Mouse (Mus musculus) megakaryocyte-erythroid progenitor cell, adult 5-6 weeks (primary cell): ENCODE measurements around the gene C1qtnf5. TPM values are rescaled to one million over a fixed set of nuclear protein-coding genes. Genes with fewer than 3 reads are reported as not detected.
A peak's percentile ranks its signal among the peaks of the same experiment; 100 is the strongest.

Experiments
- ATAC-seq: replicated peaks from 2 replicates; pipeline ENCODE4 v1.8.0; 2016; ENCODE audit warnings: mild to moderate bottlenecking, inconsistent platforms; ENCODE audit not compliant: severe bottlenecking, poor library complexity, low FRiP score, low TSS enrichment
- total RNA-seq, 2 experiments: library from RNA; stranded (forward) in 1 of 2; stranded (reverse) in 1 of 2; fragments of 200-1000, 215-1000 nt in 1 of 2; fragments of >200 nt in 1 of 2; fragmentation: Nextera tagmentation in 1 of 2; gene quantifications; 2 replicates each; pipeline ENCODE4 v1.2.3; 2014 to 2017

Gene C1qtnf5
- total RNA-seq, 2 experiments from 2014 or later, result not detected

DNA sequence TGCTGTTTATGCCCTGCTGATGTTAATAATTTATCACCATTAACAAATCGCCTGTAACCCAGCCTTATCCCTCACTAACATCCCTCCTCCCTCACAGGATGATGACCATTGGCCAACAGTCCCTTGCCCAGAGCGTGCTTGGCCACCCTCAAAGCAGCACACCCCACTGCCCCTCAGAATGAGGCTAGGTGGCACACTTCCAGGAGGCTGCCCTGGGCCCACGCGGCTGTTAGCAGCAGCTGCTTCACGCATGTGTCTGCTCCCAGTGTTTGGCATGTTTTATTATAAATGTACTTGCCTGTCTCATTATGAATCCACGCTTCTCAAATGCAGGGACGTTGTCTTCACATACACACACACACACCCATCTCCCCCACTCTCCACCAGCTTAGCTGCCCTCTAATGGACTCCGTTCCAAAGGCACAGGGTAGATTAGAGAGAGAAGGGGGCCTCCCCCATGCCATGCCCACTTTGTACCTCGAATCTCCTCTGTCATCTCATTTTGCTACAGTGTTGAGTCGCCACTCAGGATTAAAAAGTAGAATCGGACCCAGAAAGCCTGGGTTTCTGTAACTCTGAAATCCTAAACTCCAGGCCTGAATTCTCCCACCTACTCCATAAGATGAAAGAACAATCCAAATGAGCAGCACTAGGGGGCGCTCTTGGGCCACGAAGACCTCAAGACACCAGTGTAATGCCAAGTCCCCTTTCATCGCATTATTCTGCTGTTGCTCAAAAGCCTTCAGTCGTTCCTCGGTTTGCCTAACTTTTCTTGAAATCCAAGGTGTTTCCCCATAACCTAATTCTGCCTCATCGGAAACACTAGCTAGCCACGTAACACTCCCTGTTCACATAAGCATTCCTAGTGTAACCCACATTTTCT lies 18.7 kb downstream of the C1qtnf5 start:
- peak; percentile 56; the same call in 1 of the 2 replicates for ATAC-seq

DNA sequence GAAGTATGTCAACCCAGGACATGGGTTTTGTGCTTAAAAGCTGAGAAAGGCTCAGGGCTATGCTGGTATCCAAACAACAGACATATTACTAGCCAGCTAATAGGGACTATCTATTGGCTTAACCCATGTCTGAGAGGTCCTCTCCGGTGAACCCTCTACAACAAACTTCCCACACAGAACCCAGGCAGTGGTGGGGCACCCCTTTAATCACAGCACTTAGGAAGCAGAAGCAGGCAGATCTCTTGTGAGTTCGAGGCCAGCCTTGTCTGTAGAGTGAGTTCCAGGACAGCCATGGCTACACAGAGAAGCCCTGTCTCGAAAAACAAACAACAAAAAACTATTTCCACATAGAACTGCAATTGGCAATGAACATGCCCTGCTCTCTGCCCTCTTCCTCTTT lies 19.7 kb downstream of the C1qtnf5 start:
- ATAC-seq, result no peak

DNA sequence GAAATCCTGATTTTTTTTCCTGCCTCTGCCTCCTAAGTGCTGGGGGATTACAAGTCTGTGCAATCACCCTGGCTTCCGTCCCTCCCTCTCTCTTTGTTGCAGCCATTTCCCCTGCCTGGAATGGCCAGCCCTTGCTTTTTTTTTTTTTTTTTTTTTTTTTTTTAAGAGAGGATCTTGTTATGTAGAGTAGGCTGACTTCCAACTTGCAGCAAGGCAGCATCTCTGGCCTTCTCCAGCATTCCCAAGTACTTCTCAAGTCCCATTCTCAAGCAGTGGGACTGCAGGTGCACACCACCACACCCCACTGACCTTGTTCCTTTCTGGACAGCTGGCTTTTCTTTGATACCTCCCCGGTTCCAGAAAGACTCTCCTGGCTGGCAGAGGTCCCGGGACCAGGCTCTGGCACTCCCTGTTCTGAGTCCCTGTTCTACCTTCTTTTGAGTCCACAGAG lies 20.3 kb downstream of the C1qtnf5 start:
- no peak for ATAC-seq

DNA sequence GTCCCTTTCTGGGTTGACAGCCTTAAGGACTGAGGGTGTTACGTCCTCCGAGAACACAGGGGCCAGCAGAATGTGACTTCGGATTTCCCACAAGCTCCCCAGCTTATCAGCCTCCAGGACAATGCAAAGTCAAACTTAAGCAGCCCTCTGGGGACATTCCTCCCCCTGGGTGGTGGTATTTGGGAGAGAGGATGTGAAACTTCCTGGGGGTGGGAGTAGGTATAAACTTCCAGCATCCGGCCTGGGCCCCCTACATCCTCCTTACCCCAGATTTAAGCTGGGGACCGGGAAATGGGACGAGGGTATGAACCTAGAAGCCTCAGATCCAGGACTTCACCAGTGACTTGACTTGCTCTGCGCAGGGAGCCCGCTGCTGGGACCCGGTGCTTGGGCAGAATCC lies 22.6 kb downstream of the C1qtnf5 start:
- no peak for ATAC-seq

DNA sequence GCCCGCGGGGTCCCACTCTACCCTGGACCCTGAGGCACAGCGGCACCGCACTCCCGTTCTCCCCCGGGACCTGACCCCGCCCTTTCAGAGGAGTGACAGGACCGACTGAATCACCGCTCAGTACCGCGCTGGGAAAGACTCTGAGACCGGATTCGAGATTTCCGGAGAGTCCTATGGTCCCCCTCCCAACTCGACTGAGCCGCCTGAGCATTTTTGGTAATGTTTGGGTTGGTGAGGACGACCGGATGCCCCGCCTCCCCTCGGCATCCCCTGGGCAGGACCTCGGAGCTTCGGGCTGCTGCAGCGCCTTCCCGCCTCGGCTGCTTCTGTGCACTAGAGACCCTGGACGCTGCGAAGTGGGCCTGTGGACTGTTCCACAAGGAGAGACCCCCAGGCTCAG lies 23.0 kb downstream of the C1qtnf5 start:
- ATAC-seq, result no peak

DNA sequence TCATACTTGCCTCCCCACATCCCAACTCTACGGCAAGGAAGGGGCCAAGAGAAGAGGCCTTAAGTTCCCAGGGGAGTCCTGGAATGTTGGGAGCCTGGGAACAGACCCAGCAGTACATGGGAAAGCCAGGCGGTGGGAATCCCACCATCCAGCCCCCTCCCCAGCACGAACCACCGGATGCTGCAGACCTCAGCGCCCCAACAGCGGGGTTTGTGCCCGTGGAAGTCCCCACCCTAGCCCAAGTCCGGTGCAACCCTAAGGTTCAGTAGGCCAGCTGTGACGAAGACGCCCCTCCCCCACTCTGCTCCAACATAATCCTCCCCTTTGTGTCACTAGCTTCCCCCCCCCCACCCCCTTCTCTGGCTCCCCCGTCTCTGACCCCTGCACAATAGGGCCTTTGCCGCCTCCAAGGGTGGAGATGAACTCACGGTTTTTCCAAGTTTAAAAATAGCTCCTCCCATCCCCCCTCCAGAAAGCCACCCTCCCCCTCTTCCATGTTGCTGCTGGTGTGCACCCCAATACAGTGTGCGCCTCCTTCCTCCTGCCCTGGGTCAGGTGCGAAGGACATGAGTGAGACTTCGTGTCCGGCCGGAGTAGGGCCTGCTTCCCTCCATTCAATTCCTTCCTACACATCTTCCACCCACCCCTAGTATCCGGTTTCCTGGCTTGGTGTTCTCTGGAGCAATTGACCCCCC lies 23.7 kb downstream of the C1qtnf5 start:
- no peak for ATAC-seq

DNA sequence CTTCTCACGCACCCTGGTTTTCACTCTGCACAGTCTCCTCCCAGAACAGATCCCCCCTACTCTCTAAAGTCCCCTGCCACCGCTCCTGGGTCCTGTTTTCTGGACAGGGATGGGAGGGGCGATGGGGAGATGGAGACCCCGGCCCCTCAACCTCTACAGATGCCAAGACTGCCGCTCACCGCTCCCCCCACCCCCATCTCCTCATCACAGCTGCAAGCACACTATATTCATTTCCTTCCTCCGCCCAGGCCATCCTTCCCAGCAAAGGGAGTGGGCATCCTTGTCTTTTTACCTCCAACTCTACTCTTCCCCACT lies 24.2 kb downstream of the C1qtnf5 start:
- ATAC-seq, result no peak

DNA sequence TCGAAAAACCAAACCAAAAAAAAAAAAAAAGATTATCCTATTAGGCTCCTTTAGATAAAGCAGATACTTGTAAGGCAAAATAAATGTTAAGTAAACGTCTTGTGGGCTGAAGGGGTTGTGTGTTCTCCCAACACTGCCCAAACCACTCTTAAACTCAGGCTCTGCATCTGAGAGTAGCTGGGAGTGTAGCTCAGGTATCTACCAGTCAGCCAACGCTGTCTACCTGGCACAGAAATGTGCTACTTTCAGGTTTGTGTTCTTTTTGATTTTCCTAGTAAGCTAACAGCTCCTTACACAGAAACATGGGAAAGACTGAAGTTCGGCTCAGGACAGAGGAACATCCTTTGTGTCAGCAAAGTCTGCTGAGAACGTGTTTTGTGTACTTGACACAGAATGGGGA lies 25.2 kb downstream of the C1qtnf5 start:
- no peak for ATAC-seq

DNA sequence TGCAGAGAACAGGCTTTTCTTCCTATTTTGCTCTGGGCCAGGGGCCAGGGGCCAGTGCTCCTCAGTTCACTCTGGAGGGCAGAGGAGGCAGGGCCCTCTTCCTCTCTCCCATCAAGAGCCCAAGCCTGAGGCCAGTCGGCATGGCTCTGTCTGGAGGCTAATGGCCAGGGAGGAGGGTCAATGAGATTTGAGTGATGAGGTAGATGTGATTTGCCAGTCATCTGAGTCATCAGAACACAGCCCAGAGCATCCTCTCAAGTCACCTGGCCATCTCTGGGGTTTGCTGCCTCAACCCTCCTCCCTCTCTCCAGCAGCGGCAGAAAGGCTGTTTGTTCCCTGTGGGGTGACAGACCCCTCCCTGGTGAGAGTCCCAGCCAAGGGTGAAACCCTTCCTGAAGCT lies 26.2 kb downstream of the C1qtnf5 start:
- no peak for ATAC-seq

DNA sequence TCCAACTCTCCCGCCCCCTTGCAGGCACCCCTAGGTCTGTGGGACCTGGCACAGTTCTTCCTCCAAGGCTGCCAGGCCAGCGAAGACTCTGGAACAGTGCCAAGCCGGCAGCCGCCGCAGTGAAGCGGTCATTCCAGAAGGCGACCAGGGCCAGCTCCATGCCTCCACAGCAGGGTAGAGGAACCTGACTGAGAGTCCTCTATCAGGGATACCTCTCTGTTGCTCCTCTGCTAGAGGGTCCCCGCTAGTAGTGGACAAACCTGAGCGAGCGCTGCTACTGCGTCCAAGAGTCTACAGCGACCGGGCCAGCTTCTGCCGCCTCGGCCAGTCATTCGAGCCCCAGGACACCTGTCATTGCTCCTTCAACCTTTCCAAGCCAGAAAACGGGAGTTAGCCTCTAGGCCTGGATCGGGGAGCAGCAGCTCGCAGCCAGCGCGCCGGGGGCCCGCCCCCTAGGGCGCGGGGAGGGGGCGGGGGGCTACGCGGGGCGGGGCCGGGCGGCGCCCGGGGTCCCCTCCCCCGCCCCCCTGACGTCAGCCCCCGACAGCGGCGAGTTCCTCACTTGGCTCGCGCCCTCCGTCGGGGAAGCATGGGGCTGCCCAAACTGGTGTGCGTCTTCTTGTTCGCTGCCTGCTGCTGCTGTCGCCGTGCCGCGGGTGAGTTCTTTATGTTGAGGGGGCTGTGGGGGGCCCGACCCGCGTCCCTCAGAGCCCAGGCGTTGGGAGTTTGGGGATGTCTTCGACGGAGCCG lies 27.2 kb downstream of the C1qtnf5 start, which contains the start of gene Mcam:
Gene Mcam, plus strand, starts transcription at position 369 of the 750 bp plus-strand sequence.
- ATAC-seq, result no peak

DNA sequence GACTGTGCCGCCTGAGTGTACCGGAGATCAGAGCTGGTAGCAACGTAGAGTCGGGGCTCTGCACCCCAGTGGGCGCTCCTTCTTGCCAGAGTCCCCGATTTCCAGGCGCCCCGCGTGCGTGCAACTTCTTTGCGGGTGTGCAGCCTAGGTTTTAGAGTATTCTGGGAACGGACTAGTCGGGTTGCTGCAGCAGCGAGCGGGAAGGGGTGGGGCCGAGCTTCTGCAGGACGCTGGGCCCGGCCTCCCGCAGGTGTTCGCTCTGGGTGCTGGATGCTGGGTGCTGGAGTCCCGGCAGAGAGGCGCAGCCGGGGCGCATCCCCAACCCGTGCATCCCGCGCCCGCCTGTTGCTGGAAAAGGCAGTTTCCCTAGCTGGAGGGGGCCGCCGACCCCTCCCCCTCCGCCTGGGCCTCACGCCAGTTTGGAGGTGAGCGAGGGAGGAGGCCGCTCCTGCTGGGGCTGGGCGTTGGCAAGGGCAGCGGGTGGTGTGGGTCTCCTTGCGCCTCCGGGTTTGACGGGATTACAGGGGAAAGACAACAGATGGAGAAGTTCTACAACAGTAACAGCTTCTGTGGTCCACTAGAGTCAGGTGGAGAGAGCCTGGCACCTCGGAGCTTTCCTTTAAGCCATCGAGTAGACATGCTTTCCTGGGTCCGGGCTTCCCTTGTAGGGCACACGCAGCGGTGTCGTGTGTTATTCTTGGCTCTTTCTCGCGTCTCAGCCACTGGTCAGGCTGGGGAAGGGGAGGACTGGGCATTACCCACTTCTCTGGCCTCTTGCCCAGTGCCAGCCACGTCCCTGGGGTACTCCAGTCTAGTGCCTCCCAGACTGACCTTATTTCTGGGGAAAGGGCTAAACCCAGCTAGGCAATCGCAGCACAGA lies 28.0 kb downstream of the C1qtnf5 start:
- no peak; the same call in 1 of the 2 replicates for ATAC-seq

DNA sequence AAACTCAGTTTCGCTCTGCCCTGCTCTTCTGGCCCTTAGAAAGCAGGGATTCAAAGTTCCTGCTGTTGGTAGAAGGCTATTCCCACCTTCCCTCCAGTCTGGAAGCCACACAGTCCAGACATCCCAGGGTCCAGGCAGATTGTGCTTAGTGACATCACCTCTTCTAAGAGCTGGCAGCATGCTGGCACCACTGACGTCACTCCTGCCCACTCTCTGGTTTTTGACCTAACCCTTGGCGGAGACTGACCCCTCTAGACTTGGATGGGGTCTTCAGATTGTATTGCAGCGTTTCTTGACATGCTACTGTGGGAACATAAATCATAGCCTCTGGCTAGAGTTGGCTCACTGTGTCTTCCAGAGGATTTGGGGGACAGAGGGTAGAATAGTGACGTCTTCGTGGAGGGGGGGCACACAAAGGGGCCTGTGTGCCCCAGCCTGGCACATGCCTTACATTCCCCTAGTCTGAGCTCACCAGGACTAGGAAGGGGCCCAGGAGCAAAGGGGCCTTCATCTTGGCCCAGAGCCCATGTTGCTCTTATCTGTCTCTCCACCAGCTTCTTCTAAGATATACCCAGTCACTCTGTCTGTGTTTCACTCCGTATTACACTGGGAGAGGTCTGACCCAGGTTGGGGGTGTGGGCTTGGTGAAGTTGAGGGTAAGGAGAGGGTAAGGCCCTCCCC lies 28.8 kb downstream of the C1qtnf5 start:
- peak; percentile 36; the same call in 1 of the 2 replicates for ATAC-seq

DNA sequence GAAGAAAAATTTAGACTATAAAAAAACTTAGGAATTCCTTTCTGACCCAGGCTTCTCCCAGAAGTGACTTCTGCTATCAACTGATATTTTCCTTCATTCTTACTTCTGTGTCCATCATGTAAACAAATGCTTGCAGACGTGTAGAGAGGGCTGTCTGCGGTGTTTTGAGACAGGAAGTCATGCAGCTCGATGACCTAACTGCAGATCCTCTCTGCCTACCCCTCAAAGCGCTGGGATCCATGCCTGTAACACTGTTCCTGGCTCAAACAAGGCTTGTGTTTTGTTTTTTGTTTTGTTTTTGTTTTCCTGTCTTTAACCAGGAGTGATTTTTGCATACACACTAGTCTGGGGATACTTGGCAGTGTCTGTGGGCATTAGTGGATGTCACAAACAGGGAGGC lies 30.8 kb downstream of the C1qtnf5 start:
- no peak for ATAC-seq

DNA sequence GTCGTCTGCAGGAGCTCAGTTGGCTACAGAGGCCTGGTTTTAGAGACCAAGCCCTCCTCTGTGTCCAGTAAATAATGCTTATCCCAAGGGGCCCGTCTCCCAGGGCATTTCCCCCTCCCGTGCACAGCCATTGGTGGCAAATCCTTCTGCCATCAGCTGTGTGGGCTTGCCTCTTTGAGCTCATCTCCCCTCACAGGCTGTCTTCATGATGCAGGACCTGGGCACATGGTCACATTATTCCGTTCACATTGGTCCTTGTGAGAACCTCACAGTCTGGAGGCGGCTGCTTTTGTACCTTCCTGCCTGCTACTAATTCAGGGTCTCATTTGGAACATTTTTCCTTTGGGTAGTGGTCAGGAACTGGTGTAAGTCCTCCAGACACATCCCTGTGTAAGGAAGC lies 34.9 kb downstream of the C1qtnf5 start:
- no peak for ATAC-seq

DNA sequence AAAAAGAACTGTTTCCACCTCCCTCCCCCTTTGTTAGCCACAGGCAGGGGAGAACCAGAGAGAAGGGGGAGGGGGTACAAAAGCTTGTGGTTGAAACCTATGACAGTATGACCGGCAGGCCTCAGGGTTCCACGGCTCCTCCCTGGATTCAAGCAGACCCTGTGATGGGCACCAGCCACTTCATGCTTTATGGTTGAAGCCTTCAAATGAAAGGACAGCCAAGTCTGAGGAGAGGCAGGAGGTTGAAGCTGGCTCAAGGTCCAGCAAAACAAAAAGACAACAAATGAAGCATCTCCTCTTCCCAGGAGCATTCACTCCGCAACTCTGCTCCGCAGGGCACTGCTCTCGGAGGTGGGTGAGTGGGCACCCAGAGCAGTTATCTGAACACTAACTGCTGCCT lies 36.4 kb downstream of the C1qtnf5 start:
- no peak for ATAC-seq

DNA sequence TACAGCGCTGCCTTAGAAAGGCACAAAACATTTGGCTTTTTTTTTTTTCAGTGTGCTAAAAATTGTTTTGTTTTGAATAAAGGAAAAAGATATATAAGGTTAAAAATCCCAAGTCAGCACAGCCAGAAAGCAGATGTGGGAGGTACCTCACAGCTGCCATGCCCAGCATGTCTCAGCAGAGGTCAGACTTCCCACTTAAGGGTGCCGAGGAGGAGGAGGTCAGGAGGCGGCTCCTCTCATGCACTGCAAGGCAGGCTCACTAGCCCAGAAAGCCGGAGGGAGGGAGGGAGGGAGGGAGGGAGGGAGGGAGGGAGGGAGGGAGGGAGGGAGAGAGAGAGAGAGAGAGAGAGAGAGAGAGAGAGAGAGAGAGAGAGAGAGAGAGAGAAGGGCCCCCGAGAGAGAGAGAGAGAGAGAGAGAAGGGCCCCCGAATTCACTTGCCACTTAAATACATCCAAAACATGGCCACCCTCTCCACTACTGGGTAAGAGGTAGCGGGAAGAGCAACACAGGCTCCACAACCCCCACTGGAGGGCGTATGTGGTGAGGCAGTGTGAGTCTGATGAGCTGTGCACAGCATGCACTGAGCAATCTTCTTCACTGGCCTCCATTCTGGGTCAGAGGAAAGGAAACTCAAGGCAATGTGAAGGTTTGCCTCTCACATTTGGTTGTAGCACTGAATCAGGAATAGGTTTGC lies 37.1 kb downstream of the C1qtnf5 start:
- no peak for ATAC-seq

DNA sequence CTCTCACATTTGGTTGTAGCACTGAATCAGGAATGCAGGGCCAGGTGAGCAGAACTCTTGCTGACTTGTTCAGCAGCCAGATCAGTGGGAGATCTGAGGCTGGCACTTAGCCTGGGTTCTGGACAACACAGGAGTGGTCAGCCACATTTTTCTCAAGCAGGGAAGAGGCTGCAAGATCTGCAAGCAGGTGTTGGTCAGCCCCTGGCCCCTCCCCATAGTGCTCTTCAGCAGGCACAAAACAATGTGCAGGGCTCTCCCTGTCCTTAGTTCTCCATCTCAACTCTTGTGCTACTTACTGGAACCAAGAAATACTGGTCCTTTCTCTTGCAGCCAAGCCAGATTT lies 37.6 kb downstream of the C1qtnf5 start:
- ATAC-seq, result no peak

DNA sequence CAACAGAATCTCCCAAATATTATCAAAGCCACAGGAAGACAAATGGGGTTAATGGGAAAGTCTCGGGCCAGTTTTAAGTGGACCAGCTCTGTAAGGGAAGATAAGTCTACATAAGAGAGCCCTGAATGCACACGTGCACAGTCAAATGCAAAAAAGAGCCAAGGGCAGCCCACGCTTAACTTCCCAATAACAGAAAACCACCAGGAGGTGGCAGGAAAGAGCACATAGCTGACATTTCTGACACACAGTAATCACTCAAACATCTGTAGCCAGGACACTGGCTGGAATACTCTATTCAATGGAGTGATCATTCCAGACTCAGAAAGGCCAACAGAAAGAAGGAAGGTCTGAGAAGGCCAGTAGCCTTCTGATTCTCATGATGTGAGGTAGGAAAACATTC lies 40.2 kb downstream of the C1qtnf5 start:
- ATAC-seq, result peak; percentile 75
